Mouse (Mus musculus): ENCODE measurements around the gene H2-T23. TPM values are rescaled to one million over a fixed set of nuclear protein-coding genes. Genes with fewer than 3 reads are reported as not detected.

H2-T23 gene
- total and polyA plus RNA-seq, 2 experiments from 2014 or later: 7.3 to 8.8 TPM

- no peak for TF ChIP-seq CTCF (IDR thresholded peaks at IDR 0.05; ENCODE audit: low read depth)
- WGBS: 96% methylated on average over 6 of the region's 6 CpGs
- DNase-seq (ENCODE audit: low spot score): no peak
These were observed 30.7 kb downstream of the H2-T23 start for GRCm38 (mm10) chr17:36001966-36002365.

DNA sequence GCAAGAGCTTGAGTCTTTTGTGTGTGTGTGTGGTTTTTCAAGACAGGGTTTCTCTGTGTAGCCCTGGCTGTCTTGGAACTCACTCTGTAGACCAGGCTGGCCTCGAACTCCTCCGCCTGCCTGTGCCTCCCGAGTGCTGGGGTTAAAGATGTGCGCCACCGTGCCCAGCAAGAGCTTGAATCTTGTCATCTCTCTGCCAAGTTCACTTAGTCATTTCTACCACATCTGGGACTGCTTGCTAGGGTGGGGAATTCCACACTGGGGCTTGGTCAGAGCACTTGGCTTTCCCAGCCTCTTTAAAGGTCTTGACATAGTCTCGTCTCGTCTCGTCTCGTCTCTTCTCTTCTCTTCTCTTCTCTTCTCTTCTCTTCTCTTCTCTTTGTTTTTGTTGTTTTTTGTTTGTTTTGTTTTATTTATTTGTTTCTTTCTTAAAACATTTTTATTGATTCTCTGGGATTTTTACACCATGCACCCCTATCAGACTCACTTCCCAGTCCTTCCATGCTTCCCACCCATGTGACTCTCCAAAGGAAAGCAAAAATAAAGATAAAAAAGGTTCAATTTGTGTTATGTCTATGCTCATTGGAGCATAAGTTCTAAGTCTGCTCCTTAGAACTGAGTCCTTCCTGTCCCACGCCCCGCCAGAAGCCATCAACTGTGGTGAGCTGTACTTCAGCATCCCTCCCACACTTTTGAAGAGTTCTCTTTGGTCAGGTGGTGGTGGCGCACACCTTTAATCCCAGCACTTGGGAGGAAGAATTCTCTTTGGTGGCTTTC lies 31.3 kb downstream of the H2-T23 start:
- H3K9me3 ChIP-seq (ENCODE audit: low read length): no peaks in the 10 kb centered on the region
- no peak overlapping the region for H3K4me2 ChIP-seq (ENCODE audit: low read depth, low read length)
- WGBS: 93% methylated on average over 12 of the region's 12 CpGs
- no peak overlapping the region for H3K27ac ChIP-seq
- no peak overlapping the region for H3K4me3 ChIP-seq (ENCODE audit: low read length)
- DNase-seq (ENCODE audit: low spot score) (no peak), ATAC-seq (no peak)
- TF ChIP-seq CTCF (IDR thresholded peaks at IDR 0.05; ENCODE audit: low read depth): no peak
- H3K9ac ChIP-seq (replicated peaks; ENCODE audit: low read length): no peak overlapping the region
- no peaks in the 10 kb centered on the region for H3K27me3 ChIP-seq (ENCODE audit: insufficient read depth, low read length)
- no peaks in the 10 kb centered on the region for H3K36me3 ChIP-seq (ENCODE audit: insufficient read depth, low read length)
- no peaks in the 10 kb centered on the region for H3K4me1 ChIP-seq (ENCODE audit: insufficient read depth, low read length)

More at GRCm38 (mm10) chr17:36001966-36002365, 30.7 kb downstream of the H2-T23 start:
- no peak for ATAC-seq
- Histone ChIP-seq H3K4me1 (ENCODE audit: insufficient read depth, low read length) (no peaks in the 10 kb centered on the region), H3K27me3 (ENCODE audit: insufficient read depth, low read length) (no peaks in the 10 kb centered on the region), H3K9me3 (ENCODE audit: low read length) (no peaks in the 10 kb centered on the region), H3K4me3 (ENCODE audit: low read length) (no peak overlapping the region), H3K27ac (no peak overlapping the region), H3K4me2 (ENCODE audit: low read depth, low read length) (no peak overlapping the region), H3K9ac (replicated peaks; ENCODE audit: low read length) (no peak overlapping the region), H3K36me3 (ENCODE audit: insufficient read depth, low read length) (no peaks in the 10 kb centered on the region)

DNA sequence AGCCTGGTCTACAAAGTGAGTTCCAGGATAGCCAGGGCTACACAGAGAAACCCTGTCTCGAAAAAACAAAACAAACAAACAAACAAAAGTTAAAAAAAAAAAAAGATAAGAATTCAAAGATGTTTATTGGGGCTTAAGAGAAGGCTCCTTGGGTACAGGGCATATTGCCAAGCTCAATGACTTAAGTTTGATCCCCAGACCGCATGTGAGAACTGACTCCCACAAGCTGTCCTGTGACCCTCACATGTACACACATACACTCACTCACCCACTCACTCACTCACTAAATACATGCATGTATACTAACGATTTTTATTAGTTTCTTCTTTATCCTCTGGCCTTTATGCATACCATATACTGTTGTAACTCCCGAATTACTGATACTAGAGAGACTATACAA lies 32.3 kb downstream of the H2-T23 start:
- DNase-seq (ENCODE audit: low spot score): no peak
- Histone ChIP-seq H3K27ac (no peak overlapping the region), H3K4me1 (ENCODE audit: insufficient read depth, low read length) (no peaks in the 10 kb centered on the region), H3K9ac (replicated peaks; ENCODE audit: low read length) (no peak overlapping the region), H3K27me3 (ENCODE audit: insufficient read depth, low read length) (no peaks in the 10 kb centered on the region), H3K4me2 (ENCODE audit: low read depth, low read length) (no peak overlapping the region), H3K4me3 (ENCODE audit: low read length) (no peak overlapping the region), H3K36me3 (ENCODE audit: insufficient read depth, low read length) (no peaks in the 10 kb centered on the region), H3K9me3 (ENCODE audit: low read length) (no peaks in the 10 kb centered on the region)
- 86% methylated on average over 4 of the region's 4 CpGs for WGBS
- ATAC-seq: no peak
- TF ChIP-seq CTCF (IDR thresholded peaks at IDR 0.05; ENCODE audit: low read depth): no peak

GRCm38 (mm10) chr17:35999356-35999755 lies 33.3 kb downstream of the H2-T23 start:
- no peak overlapping the region for H3K4me2 ChIP-seq (ENCODE audit: low read depth, low read length)
- no peak overlapping the region for H3K27ac ChIP-seq
- no peak overlapping the region for H3K9ac ChIP-seq (replicated peaks; ENCODE audit: low read length)
- H3K27me3 ChIP-seq (ENCODE audit: insufficient read depth, low read length): no peaks in the 10 kb centered on the region
- 87% methylated on average over 7 of the region's 7 CpGs for WGBS
- ATAC-seq: no peak
- no peaks in the 10 kb centered on the region for H3K9me3 ChIP-seq (ENCODE audit: low read length)
- no peak overlapping the region for H3K4me3 ChIP-seq (ENCODE audit: low read length)
- no peaks in the 10 kb centered on the region for H3K36me3 ChIP-seq (ENCODE audit: insufficient read depth, low read length)
- no peaks in the 10 kb centered on the region for H3K4me1 ChIP-seq (ENCODE audit: insufficient read depth, low read length)
- no peak for DNase-seq (ENCODE audit: low spot score)
- no peak for TF ChIP-seq CTCF (IDR thresholded peaks at IDR 0.05; ENCODE audit: low read depth)

DNA sequence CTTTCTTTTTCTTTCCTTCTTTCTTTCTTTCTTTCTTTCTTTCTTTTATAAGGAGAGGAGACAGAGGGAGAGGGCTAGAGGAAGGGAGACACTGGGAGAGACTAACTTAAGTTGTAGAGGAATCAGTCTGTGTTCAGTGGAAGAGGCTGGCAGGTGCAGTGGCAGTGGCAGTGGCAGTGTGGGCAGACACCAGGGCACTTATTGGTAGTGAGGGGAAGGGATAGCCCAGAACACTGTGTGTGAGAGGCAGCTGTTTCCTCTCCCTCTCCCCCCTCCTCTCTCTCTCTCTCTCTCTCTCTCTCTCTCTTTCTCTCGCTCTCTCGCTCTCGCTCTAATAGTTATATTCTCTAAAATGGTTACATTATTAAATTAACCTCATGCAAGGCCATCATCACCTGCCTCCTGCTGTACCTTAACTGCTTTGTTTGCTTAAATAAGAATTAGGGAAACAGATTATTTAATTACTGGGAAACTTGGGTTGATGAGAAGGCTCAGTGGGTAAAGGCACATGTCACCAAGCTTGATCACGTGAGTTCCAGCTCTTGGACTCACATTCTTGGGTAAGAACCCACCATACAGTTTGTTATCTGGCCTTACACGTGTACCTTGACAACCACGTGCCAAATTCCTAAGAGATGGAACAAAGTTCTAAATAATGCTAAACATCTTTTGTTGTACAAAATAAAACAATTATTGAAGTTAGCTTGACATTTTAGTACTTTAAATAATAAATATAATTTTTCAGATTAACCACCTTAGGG lies 33.9 kb downstream of the H2-T23 start:
- DNase-seq (ENCODE audit: low spot score): no peak
- Histone ChIP-seq H3K27ac (no peak overlapping the region), H3K4me2 (ENCODE audit: low read depth, low read length) (no peak overlapping the region), H3K4me1 (ENCODE audit: insufficient read depth, low read length) (no peaks in the 10 kb centered on the region), H3K9ac (replicated peaks; ENCODE audit: low read length) (no peak overlapping the region), H3K27me3 (ENCODE audit: insufficient read depth, low read length) (no peaks in the 10 kb centered on the region), H3K9me3 (ENCODE audit: low read length) (no peaks in the 10 kb centered on the region), H3K4me3 (ENCODE audit: low read length) (no peak overlapping the region), H3K36me3 (ENCODE audit: insufficient read depth, low read length) (no peaks in the 10 kb centered on the region)
- ATAC-seq: no peak
- TF ChIP-seq CTCF (IDR thresholded peaks at IDR 0.05; ENCODE audit: low read depth): no peak
- WGBS: 90% methylated on average over 6 of the region's 6 CpGs

DNA sequence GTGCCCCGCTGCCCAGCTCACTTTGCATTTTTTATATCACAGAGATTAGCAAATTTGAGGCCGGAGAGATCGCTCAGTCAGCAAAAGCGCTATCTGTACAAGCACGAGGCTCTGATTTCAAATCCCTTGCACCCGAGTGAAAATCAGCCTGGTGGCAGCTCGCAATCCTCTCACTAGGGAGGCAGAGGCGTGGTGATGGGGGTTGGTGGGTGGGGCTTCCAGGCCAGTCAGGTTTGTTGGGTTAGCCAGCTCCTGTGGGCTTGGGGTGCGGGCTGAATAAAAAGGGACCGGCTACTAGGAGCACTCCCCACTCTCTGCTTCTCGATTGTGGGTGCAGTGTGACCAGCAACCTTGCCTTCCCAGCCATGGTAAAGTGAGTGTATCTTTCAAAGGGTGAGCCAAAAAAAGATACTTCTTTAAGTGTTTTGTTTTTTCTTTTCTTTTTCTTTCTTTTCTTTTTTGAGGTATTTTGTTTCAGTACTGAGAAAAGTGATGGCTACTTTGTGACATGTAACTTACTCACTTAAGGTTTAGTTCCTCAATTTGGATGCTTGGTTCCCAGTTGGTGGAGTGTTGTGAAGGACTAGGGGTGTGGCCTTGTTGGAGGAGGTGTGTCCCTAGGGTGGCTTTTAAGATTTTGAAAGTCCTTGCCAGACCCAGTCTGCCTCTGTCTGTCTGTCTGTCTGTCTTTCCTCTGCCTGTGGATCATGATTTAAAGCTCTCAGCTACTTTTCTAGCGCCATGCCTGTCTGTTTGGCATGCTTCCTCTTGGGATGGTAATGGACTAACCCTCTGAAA lies 34.7 kb downstream of the H2-T23 start:
- DNase-seq (ENCODE audit: low spot score) (no peak), ATAC-seq (no peak)
- H3K27ac ChIP-seq: no peak overlapping the region
- no peak for TF ChIP-seq CTCF (IDR thresholded peaks at IDR 0.05; ENCODE audit: low read depth)
- no peak overlapping the region for H3K4me2 ChIP-seq (ENCODE audit: low read depth, low read length)
- no peaks in the 10 kb centered on the region for H3K4me1 ChIP-seq (ENCODE audit: insufficient read depth, low read length)
- no peaks in the 10 kb centered on the region for H3K36me3 ChIP-seq (ENCODE audit: insufficient read depth, low read length)
- WGBS: 52% methylated on average over 12 of the region's 12 CpGs
- no peak overlapping the region for H3K4me3 ChIP-seq (ENCODE audit: low read length)
- no peaks in the 10 kb centered on the region for H3K27me3 ChIP-seq (ENCODE audit: insufficient read depth, low read length)
- no peaks in the 10 kb centered on the region for H3K9me3 ChIP-seq (ENCODE audit: low read length)
- H3K9ac ChIP-seq (replicated peaks; ENCODE audit: low read length): no peak overlapping the region
